Mouse (Mus musculus): ENCODE results near the gene Prickle3. TPM values are rescaled to one million over a fixed set of nuclear protein-coding genes. Genes with fewer than 3 reads are reported as not detected.

The Prickle3 gene
- polyA plus RNA-seq (2015; fragmentation: Nextera tagmentation; extraction: Ambion mirVana), result 1.4 and 2.3 TPM in 2 replicates

DNA sequence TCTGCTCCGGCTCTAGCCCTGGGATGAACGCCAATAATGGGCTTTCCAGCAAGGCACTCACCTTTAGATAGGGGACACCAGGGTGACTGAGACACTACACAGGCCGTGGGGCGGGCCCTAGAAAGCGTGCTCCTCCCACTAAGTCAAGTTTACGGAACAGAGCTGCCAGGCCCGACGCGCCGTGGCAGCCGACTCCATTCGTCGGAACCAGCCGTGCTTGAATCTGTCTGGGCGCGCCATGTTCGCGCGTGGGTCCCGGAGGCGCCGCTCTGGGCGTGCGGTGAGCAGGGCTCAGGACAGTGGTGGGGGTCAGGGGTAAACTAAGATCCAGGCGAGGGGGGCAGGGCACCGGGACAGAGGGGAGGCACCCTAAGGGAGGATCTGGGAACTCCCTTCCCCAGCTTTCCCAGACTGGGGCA lies at the start of gene Prickle3:
Gene Prickle3 (plus strand): TSS at position 40 of the 419 bp plus-strand sequence.
- H3K4me1 ChIP-seq (ENCODE audit: control insufficient read depth, low read depth, low read length), result no peaks in the 10 kb centered on the region; the same call in 1 of the 2 replicates
- no peaks in the 10 kb centered on the region for H3K27me3 ChIP-seq (ENCODE audit: control insufficient read depth, insufficient read depth, low read depth, low read length)
- H3K4me3 ChIP-seq (ENCODE audit: low read depth, low read length), result peak within 1 kb of the TSS; percentile 61
- H3K36me3 ChIP-seq (ENCODE audit: control insufficient read depth, insufficient read depth), result no peaks in the 10 kb centered on the region
- peak within 1 kb of the TSS; percentile 59 for H3K27ac ChIP-seq (ENCODE audit: low read length)
- H3K9me3 ChIP-seq (replicated peaks; ENCODE audit: control insufficient read depth, low read length), result no peaks in the 10 kb centered on the region
- peak; percentile 79 for ATAC-seq (ENCODE audit: low read depth)
- 21% methylated on average over 26 of the region's 26 CpGs for WGBS (ENCODE audit: insufficient replicate concordance)
- H3K4me2 ChIP-seq (ENCODE audit: low read depth, low read length), result peak within 1 kb of the TSS; percentile 55
- H3K9ac ChIP-seq (ENCODE audit: low read depth, low read length), result peak within 1 kb of the TSS; percentile 56

DNA sequence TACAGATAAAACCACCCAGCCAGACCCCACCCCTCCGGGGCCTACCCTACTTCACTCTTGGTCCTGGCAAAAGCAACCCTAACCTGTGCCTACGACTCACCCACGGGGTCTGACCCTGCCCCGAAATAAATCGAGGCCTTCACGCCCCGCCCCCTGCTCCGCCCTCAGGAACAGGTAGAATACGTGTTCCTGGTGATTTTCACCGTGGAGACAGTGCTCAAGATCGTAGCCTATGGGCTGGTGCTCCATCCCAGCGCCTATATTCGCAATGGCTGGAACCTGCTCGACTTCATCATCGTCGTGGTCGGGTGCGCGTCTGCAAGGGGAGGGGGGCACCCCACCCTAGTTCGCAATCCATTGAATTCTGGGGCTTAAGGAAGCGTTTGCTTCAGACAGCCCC lies 47.0 kb upstream of the Prickle3 start:
- 25% methylated on average over 21 of the region's 21 CpGs for WGBS (ENCODE audit: insufficient replicate concordance)
- no peak for ATAC-seq (ENCODE audit: low read depth)
- H3K4me3 ChIP-seq (ENCODE audit: low read depth, low read length), result no peak overlapping the region
- H3K36me3 ChIP-seq (ENCODE audit: control insufficient read depth, insufficient read depth), result no peaks in the 10 kb centered on the region
- no peaks in the 10 kb centered on the region for H3K9me3 ChIP-seq (replicated peaks; ENCODE audit: control insufficient read depth, low read length)
- no peak overlapping the region for H3K9ac ChIP-seq (ENCODE audit: low read depth, low read length)
- no peaks in the 10 kb centered on the region; the same call in 1 of the 2 replicates for H3K4me1 ChIP-seq (ENCODE audit: control insufficient read depth, low read depth, low read length)
- H3K4me2 ChIP-seq (ENCODE audit: low read depth, low read length), result peak overlapping the region; percentile 36
- H3K27me3 ChIP-seq (ENCODE audit: control insufficient read depth, insufficient read depth, low read depth, low read length), result peaks cover 18% of the 10 kb centered on the region
- H3K27ac ChIP-seq (ENCODE audit: low read length), result no peak overlapping the region

DNA sequence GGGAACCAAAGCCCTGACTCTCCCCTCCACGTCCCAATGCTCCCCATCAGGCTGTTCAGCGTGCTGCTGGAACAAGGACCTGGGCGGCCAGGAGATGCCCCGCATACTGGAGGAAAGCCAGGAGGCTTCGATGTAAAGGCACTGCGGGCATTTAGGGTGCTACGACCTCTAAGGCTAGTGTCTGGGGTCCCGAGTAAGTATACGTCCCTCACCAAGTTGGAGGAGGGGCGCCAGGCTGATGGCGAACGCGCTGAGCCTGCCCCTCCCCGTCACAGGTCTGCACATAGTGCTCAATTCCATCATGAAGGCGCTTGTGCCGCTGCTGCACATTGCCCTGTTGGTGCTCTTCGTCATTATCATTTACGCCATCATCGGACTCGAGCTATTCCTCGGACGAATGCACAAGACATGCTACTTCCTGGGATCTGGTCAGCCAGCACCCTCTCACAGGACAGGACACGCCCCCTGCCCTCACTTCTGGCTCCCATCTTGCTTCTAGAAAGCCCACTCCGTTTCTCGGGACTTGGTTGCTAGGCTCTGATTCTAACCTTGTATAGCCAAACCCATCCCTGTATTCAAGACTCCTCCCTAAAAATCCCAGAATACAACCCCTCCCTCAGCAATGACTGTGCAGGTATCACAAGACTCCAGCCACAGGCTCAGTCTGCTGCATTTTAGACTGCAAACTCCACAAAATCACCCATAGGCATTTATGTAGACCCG lies 46.4 kb upstream of the Prickle3 start:
- Histone ChIP-seq H3K27me3 (ENCODE audit: control insufficient read depth, insufficient read depth, low read depth, low read length) (peaks cover 18% of the 10 kb centered on the region), H3K4me1 (ENCODE audit: control insufficient read depth, low read depth, low read length) (no peaks in the 10 kb centered on the region; the same call in 1 of the 2 replicates), H3K9ac (ENCODE audit: low read depth, low read length) (no peak overlapping the region), H3K27ac (ENCODE audit: low read length) (no peak overlapping the region), H3K9me3 (replicated peaks; ENCODE audit: control insufficient read depth, low read length) (no peaks in the 10 kb centered on the region), H3K4me2 (ENCODE audit: low read depth, low read length) (peak overlapping the region; percentile 36), H3K36me3 (ENCODE audit: control insufficient read depth, insufficient read depth) (no peaks in the 10 kb centered on the region), H3K4me3 (ENCODE audit: low read depth, low read length) (peak overlapping the region; percentile 15; the same call in 1 of the 2 replicates)
- 27% methylated on average over 26 of the region's 26 CpGs for WGBS (ENCODE audit: insufficient replicate concordance)
- ATAC-seq (ENCODE audit: low read depth), result no peak

DNA sequence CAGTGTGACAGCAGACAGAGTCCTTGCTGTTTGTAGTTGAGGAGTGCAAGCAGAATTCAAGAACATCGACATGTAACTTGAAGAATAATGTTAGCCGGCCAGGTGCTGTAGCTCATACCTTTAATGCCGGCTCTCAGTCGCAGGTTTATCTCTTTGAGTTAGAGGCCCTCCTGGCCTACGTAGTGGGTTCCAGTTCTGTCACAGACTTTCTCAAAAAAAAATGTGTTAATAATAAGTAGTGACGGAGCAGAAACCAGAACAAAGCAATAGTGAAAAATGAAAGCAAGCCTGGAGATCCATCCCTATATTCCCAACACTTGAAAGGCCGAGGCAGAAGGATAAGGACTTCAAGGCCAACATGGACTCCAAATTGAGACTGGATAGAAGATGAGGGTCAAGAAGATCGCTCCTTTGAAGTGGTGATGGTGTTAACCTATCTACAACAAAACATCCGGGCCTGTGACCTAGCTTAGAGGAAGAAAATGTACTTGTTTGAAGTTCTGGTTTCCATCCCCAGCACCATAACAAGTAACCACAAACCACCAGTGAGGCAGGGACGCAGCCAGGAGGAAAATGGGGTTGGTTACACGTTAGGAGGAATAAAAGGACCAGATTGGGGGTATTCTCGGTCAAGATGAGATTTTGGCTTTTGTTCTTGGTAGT lies 39.0 kb upstream of the Prickle3 start:
- Histone ChIP-seq H3K36me3 (ENCODE audit: control insufficient read depth, insufficient read depth) (no peaks in the 10 kb centered on the region), H3K27me3 (ENCODE audit: control insufficient read depth, insufficient read depth, low read depth, low read length) (no peaks in the 10 kb centered on the region), H3K9ac (ENCODE audit: low read depth, low read length) (no peak overlapping the region), H3K4me1 (ENCODE audit: control insufficient read depth, low read depth, low read length) (no peaks in the 10 kb centered on the region), H3K4me2 (ENCODE audit: low read depth, low read length) (no peak overlapping the region), H3K27ac (ENCODE audit: low read length) (no peak overlapping the region), H3K9me3 (replicated peaks; ENCODE audit: control insufficient read depth, low read length) (no peaks in the 10 kb centered on the region), H3K4me3 (ENCODE audit: low read depth, low read length) (no peak overlapping the region)
- WGBS (ENCODE audit: insufficient replicate concordance), result 54% methylated on average over 12 of the region's 12 CpGs
- no peak for ATAC-seq (ENCODE audit: low read depth)

DNA sequence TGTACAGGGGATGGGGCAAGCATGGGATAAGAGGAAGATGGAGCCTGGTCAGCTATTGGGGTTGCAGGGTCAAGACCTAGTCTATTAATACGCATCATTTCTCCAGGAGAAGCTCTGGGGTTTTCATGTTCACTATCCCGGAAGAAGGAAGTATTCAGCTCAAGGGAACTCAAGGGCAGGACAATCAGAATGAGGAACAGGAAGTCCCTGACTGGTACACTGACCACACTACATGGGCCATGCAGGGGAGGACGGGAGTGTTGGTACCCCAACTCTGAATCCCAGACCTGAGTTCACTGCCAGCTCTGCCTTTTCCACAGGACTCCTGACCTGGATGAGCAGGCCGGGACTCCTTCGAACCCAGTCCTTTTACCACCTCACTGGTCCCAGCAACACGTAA lies 24.5 kb upstream of the Prickle3 start:
- Histone ChIP-seq H3K36me3 (ENCODE audit: control insufficient read depth, insufficient read depth) (no peaks in the 10 kb centered on the region), H3K27me3 (ENCODE audit: control insufficient read depth, insufficient read depth, low read depth, low read length) (no peaks in the 10 kb centered on the region), H3K4me1 (ENCODE audit: control insufficient read depth, low read depth, low read length) (no peaks in the 10 kb centered on the region), H3K4me3 (ENCODE audit: low read depth, low read length) (no peak overlapping the region), H3K9ac (ENCODE audit: low read depth, low read length) (no peak overlapping the region), H3K27ac (ENCODE audit: low read length) (no peak overlapping the region), H3K4me2 (ENCODE audit: low read depth, low read length) (no peak overlapping the region), H3K9me3 (replicated peaks; ENCODE audit: control insufficient read depth, low read length) (no peaks in the 10 kb centered on the region)
- 54% methylated on average over 6 of the region's 6 CpGs for WGBS (ENCODE audit: insufficient replicate concordance)
- no peak for ATAC-seq (ENCODE audit: low read depth)

DNA sequence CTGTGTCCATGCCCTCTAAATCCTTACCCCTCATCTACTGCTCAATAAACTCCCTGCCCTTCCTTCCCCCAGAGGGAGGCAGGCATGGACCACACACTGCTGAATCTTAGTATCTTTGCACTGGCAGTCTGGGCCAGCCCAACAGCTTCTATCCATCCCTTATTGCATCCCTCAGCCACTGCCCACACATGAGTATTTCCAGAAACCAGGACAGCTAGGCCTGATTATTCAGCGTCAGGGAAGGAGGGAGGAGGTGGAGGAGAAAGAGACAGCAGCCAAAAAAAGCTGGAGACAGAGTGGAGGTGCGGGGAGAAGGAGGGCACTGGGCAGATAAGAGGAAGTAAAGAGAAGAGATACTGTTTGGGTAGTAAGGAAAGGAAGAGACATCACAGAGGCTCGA lies 22.0 kb upstream of the Prickle3 start:
- H3K4me2 ChIP-seq (ENCODE audit: low read depth, low read length), result no peak overlapping the region
- no peaks in the 10 kb centered on the region for H3K9me3 ChIP-seq (replicated peaks; ENCODE audit: control insufficient read depth, low read length)
- H3K36me3 ChIP-seq (ENCODE audit: control insufficient read depth, insufficient read depth), result no peaks in the 10 kb centered on the region
- H3K4me3 ChIP-seq (ENCODE audit: low read depth, low read length), result no peak overlapping the region
- H3K27ac ChIP-seq (ENCODE audit: low read length), result no peak overlapping the region
- H3K9ac ChIP-seq (ENCODE audit: low read depth, low read length), result no peak overlapping the region
- peaks cover 10% of the 10 kb centered on the region for H3K27me3 ChIP-seq (ENCODE audit: control insufficient read depth, insufficient read depth, low read depth, low read length)
- H3K4me1 ChIP-seq (ENCODE audit: control insufficient read depth, low read depth, low read length), result peaks cover 4% of the 10 kb centered on the region
- no peak for ATAC-seq (ENCODE audit: low read depth)
- 33% methylated on average over 3 of the region's 3 CpGs for WGBS (ENCODE audit: insufficient replicate concordance)

DNA sequence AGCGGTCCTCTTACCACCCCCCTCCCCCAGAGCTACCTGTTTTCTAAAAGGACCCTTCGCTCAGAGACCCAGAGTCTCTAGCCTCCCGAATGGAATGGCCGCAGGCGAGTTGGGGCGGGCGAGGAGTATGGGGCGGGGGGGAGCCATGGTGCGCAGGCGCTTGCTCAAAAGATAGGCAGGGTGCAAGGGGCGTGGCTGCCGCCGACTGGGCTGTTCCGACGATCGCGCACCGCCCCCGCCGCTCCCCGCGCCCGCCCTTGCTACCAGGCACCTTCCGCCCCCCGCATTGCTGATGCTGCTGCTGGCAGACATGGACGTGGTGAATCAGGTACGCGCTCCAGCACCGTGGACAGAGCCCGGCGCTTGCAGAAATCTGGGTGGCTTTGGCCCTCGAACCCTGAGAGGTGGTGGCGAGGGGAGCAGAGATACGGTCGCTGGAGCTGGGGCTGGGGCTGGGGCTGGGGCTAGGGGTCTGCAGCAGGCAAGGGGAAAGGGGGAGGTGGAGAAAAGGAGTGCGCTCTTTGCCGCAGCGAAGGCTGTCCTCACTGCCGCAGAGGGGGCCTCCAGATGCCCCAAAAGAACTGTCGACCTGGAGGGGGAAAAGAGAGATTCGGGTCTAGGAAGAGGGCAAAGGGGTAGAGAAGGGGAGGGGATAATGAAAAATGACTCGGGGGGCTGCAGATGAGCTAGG lies 18.5 kb upstream of the Prickle3 start, which contains the start of gene Syp:
Gene Syp (plus strand): TSS at position 71 of the 691 bp plus-strand sequence.
- Histone ChIP-seq H3K9me3 (replicated peaks; ENCODE audit: control insufficient read depth, low read length) (no peaks in the 10 kb centered on the region), H3K9ac (ENCODE audit: low read depth, low read length) (peak within 1 kb of the TSS; percentile 40; the same call in 1 of the 2 replicates), H3K4me1 (ENCODE audit: control insufficient read depth, low read depth, low read length) (peaks cover 7% of the 10 kb centered on the region), H3K4me2 (ENCODE audit: low read depth, low read length) (peak within 1 kb of the TSS; percentile 54), H3K4me3 (ENCODE audit: low read depth, low read length) (peak within 1 kb of the TSS; percentile 41), H3K27me3 (ENCODE audit: control insufficient read depth, insufficient read depth, low read depth, low read length) (peaks cover 14% of the 10 kb centered on the region), H3K27ac (ENCODE audit: low read length) (no peak within 1 kb of the TSS), H3K36me3 (ENCODE audit: control insufficient read depth, insufficient read depth) (no peaks in the 10 kb centered on the region)
- 16% methylated on average over 41 of the region's 42 CpGs for WGBS (ENCODE audit: insufficient replicate concordance)
- ATAC-seq (ENCODE audit: low read depth), result peak; percentile 90

DNA sequence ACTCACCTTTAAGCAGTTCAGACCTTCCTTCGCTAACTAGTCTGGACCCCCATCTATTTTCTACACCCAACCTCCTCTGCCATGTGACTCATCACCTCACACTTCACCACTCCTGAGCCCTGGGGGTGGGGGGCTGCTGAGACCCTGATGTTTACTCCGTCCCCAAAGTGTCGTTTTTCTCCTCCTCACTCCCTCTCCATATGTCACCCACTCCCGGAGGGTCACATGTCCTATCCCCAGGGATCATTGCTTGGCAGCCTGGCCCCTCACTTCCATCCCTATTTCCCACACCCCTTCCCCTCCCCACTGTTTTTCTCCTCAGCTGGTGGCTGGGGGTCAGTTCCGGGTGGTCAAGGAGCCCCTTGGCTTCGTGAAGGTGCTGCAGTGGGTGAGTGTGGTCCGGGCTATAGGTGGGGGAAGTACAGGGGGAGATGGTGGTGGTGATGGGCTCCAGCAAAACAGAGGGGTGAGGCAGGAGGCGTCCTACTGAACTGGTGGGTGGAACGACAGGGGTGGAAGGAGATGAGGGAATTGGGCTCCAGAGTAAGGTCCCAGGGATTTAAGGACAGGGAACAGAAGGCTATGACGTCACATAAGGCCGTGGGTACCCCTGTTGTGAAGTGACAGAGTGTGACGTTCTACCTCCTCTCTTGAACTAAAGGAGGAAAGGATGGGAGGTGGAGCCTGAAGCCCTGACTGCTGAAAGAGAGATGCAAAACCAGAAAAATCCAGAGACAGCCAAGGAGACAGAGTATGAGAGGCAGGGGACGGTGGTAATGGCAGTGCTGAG lies 17.3 kb upstream of the Prickle3 start:
- Histone ChIP-seq H3K36me3 (ENCODE audit: control insufficient read depth, insufficient read depth) (no peaks in the 10 kb centered on the region), H3K4me3 (ENCODE audit: low read depth, low read length) (no peak overlapping the region), H3K9ac (ENCODE audit: low read depth, low read length) (no peak overlapping the region), H3K4me2 (ENCODE audit: low read depth, low read length) (no peak overlapping the region), H3K4me1 (ENCODE audit: control insufficient read depth, low read depth, low read length) (peaks cover 7% of the 10 kb centered on the region), H3K27me3 (ENCODE audit: control insufficient read depth, insufficient read depth, low read depth, low read length) (peaks cover 14% of the 10 kb centered on the region), H3K27ac (ENCODE audit: low read length) (no peak overlapping the region), H3K9me3 (replicated peaks; ENCODE audit: control insufficient read depth, low read length) (no peaks in the 10 kb centered on the region)
- ATAC-seq (ENCODE audit: low read depth), result no peak
- 22% methylated on average over 13 of the region's 13 CpGs for WGBS (ENCODE audit: insufficient replicate concordance)

Measured in liver, embryonic 16.5 days (tissue).